Mouse (Mus musculus): Measurements from ENCODE around the gene Gm6169.
"Not testable (repeated sequence)": the region's sequence is repeated elsewhere in the genome, so short reads cannot be mapped to it uniquely, and the experiment has no call there.

The Gm6169 gene

DNA sequence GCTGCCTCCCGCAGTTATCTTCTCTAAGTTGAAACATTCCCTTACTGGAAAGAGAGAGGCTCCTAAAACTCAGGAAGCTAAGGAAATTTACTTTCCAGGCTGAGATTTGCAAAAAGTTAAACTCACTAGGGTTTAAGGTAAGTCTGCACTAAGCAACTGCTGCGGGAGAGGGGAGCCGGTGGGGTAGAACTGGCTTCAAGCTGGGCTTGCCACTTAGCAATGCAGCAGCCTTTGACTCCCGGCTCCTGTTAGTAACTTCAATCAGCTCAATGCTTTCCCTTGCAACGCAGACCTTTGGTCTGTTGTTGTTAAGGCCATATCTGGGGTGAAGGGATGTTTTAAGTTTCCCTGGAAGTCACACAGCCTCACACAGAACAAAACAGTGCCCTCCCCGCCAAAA, 31.3 kb downstream of the Gm6169 start:
- DNase-seq: no peak

DNA sequence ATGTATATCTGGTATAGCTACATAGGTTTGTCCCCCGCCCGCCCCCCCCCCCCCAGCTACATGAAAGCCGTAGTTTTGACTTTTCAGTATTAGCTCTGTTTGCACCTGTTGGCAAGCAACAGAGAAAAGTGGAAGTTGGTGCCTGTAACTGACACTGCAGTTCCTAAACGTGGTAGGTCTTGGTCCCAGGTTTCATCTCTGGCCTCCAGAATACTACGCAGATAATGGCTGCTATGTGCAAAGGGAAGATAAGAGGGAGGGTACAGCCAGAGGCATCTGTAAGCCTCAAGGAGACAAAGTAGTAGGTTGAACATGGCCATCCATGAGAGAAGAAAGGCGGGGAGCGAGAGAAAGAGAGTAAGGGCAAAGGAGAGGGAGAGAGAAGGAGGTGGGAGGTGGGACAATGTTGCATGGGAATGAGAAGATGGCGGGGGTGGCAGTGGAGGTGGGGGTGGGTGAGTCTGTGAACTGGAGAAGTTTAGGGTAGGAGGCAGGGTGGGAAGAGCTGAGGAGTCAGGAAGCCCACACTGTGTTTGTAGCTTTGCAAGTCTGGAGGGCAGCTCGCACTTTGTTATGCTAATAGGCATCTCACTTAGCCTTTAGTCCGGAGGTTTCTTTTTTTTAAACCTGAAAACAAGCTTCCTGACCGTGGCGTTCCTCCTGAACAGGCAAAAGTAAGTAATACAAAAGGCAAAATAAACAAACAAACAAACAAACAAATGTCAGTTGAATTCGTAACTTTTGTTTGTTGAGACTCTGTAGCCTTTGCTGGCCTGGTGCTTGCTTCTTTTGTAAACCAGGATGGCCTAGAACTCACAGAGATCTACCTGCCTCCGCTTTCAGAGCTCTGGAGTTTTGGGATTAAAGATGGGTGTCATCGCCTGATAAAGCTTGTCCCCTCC, 32.1 kb downstream of the Gm6169 start, which contains the start of gene Fam169a:
Fam169a (plus strand) TSS at position 638 of the 902 bp plus-strand sequence.
- DNase-seq: no peak

DNA sequence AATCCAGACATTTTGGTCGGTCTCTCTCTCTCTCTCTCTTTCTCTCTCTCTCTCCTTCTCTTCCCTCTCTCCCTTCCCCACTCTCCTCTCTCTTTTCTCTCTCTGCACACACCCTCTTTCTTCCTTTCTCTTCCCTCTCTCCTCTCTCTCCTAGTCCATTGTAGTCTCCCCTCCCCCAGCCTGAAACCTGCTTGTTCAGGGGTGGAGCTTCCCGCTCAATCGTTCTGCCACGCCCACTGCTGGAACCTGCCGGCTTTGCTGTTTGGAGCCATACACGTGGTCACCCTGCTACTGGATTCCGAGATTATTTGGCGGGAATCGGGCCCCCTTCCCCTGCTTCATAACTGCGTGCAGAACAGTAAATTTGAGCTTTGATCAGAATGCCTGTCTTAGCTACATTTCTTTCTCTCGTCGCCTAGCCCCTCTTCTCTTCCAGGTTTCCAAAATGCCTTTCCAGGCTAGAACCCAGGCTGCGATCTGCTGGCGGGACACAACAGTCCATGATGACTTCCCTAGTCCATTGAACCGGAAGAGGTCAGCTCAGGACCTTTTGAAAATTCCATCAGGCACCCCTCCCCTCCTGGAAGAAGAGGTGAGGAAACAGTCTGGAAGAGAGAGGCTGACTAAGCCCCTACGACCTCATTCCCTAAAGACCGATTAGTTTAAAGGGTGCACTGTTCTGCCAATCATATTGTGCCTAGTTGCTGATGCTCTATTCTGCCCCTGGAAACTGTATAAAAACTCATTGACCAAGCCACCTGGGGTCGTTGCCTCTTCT, 34.0 kb downstream of the Gm6169 start:
- not testable (repeated sequence) for DNase-seq

DNA sequence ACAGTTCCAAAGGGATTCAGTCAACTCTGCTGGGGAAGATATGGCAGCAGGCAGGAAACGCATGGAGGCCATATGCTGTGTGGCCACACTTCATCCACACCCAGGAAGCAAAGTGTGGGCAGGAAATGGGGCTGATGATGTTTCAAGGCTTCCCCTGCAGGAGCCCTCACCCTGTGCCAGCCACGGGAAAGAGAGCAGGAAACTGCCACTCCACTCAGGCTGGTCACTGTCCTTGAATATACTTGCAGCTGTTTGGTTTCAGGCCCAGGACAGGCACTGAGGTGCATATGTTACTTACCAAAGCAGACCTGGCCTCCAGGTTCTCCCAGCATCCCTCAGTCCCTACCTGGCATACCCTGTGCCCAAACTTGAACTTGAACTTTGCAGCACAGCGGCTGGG, 34.6 kb downstream of the Gm6169 start:
- no peak for DNase-seq

DNA sequence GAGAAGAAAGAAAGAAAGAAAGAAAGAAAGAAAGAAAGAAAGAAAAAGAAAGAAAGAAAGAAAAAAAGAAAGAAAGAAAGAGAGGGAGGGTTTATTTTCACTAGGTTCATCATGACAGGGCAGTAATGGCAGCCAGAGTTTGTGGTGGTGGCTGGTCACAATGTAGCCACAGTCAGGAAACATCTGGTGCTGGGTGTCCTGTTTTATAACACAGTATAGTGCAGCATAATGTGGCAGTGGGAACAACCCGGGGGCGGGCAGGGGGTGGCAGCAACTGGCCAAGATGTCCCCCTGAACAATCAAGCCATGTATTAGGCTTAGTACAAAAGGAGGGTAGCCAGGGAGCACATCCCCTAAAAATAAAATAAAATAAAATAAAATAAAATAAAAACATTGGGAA, 35.6 kb downstream of the Gm6169 start:
- no peak for DNase-seq

DNA sequence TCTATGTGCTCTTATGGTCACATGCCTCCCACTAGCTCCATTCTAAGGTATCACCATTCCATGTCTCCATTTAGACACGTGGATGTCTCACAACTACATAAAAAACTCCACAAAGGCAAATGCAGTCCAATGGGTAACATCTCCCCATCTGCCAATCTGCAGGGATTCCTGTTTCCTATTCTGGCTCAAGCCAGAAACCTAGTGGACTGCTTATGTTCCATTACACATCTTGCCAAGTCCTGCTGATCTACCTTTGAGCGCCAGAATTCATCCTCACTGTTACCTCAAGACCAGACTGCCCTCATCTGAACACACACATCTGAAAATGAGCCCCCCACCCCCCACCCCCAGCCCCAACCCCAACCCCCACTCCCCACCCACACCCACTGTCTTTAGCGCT, 36.9 kb downstream of the Gm6169 start:
- no peak for DNase-seq

DNA sequence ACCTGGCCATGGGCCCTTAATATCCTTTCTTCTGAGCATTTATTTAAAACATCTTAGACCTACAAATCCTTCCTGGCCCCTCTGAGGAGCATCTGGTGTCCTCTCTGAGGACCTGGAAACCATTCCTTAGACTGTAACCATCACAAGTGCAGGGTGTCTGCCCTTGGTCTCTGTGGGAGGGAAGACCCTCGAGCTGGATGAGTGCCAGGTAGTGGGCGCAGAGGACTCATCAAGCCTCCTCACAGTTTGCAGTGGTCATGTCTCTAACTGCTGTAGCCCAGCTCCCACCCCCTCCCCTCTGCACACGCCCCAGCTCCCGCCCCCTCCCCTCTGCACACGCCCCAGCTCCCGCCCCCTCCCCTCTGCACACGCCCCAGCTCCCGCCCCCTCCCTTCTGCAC, 38.7 kb downstream of the Gm6169 start:
- DNase-seq: no peak

DNA sequence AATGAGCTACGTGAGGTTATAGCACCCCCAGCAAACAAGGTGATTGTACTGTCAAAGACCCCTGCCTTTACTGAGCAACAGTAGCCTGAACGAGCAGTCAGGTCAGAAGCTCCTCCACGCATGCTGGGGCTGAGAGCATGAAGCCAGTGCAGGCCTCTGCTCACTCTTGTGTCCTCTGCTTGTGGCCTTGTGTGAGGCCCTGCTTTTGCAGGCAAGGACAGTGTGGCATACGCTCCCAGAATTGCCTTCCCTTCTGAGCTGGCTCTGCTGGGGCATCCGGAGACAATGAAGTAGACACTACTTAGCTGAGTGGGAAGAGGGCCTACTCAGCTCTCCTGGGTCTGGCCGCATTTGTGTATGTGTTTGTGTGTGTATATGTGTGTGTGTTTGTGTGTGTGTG, 39.3 kb downstream of the Gm6169 start:
- DNase-seq: no peak

DNA sequence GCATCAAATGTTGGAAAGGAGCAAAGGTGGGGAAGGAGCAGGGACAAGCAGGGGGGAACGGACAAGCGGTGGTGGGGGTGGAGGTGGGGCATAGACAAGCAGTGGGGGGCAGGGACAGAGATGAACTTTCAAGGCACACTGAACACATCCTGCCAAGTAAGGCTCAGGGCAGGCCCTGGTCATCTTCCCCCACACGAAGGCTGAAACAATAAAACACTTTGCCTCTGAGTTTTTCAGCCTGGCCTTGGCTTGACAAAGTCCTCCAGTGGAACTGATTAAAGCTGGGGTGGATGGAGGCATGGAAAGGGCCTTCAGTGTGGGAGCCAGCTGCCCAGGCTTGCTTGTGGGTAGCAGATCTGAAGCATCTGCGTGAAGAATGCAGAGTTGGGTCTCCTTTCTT, 41.2 kb downstream of the Gm6169 start:
- no peak for DNase-seq

DNA sequence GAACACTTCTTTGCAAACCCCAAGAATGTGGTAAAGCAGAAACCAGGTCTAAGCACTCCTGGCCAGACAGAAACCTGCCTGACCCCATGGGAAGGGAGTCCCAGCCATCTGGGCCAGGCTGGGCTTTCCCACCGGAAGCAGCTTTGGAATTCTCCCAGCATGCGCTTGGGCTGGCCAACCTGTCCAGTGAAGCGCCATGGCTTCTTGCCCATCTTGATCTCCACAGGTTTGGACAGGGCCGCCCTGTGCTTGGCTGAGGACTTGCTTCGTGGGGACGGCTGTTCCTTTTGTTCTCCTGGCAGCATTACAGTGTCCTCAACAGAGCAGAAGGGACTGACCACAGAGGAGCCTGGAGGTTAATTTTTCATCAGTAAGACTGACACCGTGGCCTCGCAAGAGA, 45.2 kb downstream of the Gm6169 start:
- DNase-seq: no peak

DNA sequence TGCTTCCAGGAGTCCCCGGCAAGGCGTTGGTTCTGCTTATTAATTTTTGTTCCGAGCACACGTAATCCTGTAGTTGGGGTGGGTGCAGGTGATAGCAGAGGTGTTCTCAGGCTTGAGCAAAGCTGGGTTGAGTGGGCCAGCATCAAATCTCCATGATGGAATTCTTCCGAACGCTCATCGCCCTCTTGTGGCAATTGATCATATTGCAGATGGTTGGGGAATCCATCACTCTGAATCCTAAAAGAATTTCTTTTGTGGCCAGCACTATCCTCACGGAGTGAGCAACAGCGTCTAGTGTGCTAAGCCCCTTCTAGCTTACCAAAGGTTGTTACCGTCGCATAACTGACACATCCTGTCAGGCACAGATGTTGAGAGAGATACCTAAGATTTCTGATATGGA, 46.4 kb downstream of the Gm6169 start:
- peak; percentile 37 to 39 for DNase-seq

DNA sequence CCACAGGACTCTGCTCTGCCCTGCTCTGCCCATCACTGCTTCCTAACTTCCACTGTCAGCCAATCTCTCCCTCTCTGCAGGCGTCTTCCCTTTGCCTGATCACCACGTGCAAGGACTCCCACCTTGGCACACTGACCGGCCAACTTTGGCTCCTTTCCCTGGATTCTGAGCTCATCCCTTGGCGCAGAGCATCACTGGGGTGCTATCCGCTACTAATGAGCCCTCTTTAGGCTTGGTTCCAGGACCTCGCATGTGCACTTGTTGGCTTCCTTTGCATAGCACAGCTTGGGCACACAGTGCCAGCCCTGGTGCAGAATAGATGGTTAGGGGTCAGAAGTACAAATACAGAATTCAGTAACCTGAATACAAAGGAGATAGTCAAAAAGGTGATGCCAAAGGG, 47.9 kb downstream of the Gm6169 start:
- DNase-seq: no peak

Data from B cell, adult 2 months (primary cell).